Mouse (Mus musculus) layer of hippocampus, postnatal 10 days (tissue): ENCODE measurements around the gene C1qtnf2. TPM values are rescaled to one million over a fixed set of nuclear protein-coding genes. Genes with fewer than 3 reads are reported as not detected.

Experiments used
- DNase-seq, 2 experiments: peaks; one replicate each; pipeline ENCODE4 v3.0.0; 2021; ENCODE audit warnings: low spot score in 2 of 2
- total RNA-seq, 2 experiments: library from RNA; stranded (reverse); gene quantifications; 2 replicates each; pipeline ENCODE4 v1.2.3; 2021

The C1qtnf2 gene
- total RNA-seq, 2 experiments from 2014 or later, result 6.8 to 7.4 TPM

- DNase-seq, result peak in 1 of 2 experiments; percentile 7
Measured at GRCm38 (mm10) chr11:43481672-43482522, 7.8 kb downstream of the C1qtnf2 start.

GRCm38 (mm10) chr11:43483122-43483792, 9.2 kb downstream of the C1qtnf2 start:
- DNase-seq, result no peak

- no peak for DNase-seq
Measured at GRCm38 (mm10) chr11:43484057-43484456, 10.0 kb downstream of the C1qtnf2 start.

- DNase-seq, result no peak
Measured at GRCm38 (mm10) chr11:43484652-43485051, 10.6 kb downstream of the C1qtnf2 start.

GRCm38 (mm10) chr11:43485855-43486254, 11.8 kb downstream of the C1qtnf2 start:
- DNase-seq, result no peak

- DNase-seq, result peak; percentile 83 to 84
Measured at GRCm38 (mm10) chr11:43492663-43493062, 18.6 kb downstream of the C1qtnf2 start.

GRCm38 (mm10) chr11:43493815-43494409, 19.8 kb downstream of the C1qtnf2 start:
- DNase-seq, result peak; percentile 83 to 87

- DNase-seq, result peak in 1 of 2 experiments; percentile 47
Measured at GRCm38 (mm10) chr11:43495037-43495436, 21.0 kb downstream of the C1qtnf2 start.

GRCm38 (mm10) chr11:43495532-43495931, 21.5 kb downstream of the C1qtnf2 start:
- peak in 1 of 2 experiments; percentile 50 for DNase-seq

GRCm38 (mm10) chr11:43501256-43501655, 27.2 kb downstream of the C1qtnf2 start:
- peak in 1 of 2 experiments; percentile 42 for DNase-seq

- DNase-seq, result no peak
Measured at GRCm38 (mm10) chr11:43505188-43505587, 31.1 kb downstream of the C1qtnf2 start.

- no peak for DNase-seq
Measured at GRCm38 (mm10) chr11:43507976-43508375, 33.9 kb downstream of the C1qtnf2 start.

GRCm38 (mm10) chr11:43509878-43510277, 35.8 kb downstream of the C1qtnf2 start:
- no peak for DNase-seq

- DNase-seq, result no peak
Measured at GRCm38 (mm10) chr11:43512661-43513190, 38.6 kb downstream of the C1qtnf2 start.

- DNase-seq, result peak; percentile 47 to 57
Measured at GRCm38 (mm10) chr11:43516344-43517021, 42.4 kb downstream of the C1qtnf2 start.

GRCm38 (mm10) chr11:43517641-43518040, 43.6 kb downstream of the C1qtnf2 start:
- DNase-seq, result no peak

GRCm38 (mm10) chr11:43518086-43518485, 44.0 kb downstream of the C1qtnf2 start:
- DNase-seq, result no peak

GRCm38 (mm10) chr11:43518821-43519220, 44.7 kb downstream of the C1qtnf2 start:
- no peak for DNase-seq

GRCm38 (mm10) chr11:43520521-43520920, 46.4 kb downstream of the C1qtnf2 start:
- no peak for DNase-seq

GRCm38 (mm10) chr11:43528078-43528682, 54.1 kb downstream of the C1qtnf2 start:
- no peak for DNase-seq
